Mouse (Mus musculus): Measurements from ENCODE around the gene Pla1a. TPM values are rescaled to one million over a fixed set of nuclear protein-coding genes. Genes with fewer than 3 reads are reported as not detected.

Pla1a gene
- polyA plus RNA-seq, 1 experiment from 2014 or later, result 0.38 TPM

DNA sequence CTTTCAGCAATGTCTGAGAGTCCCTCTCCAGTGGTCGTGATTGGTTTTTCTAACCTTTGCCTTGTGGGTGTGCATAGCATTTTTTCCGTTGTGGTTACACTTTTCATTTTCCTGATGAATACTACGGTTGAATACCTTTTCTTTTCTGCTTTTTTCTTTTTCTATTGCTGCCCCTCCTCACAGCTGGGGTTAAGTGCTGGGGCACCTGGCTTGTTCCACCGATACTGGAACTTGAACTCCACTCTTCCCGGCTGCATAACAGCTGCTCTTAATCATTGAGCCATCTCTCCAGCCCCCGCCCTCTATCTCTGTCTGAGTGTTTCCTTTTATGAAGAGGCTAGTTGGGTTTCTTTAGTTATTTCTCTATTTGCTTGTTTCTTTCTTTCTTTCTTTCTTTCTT, 53.9 kb downstream of the Pla1a start:
- no peak for DNase-seq
- Histone ChIP-seq H3K9me3 (ENCODE audit: control insufficient read depth, low read length) (no peaks in the 10 kb centered on the region), H3K36me3 (ENCODE audit: control insufficient read depth, insufficient read depth, low read length) (no peaks in the 10 kb centered on the region), H3K4me3 (replicated peaks; ENCODE audit: low read depth, low read length) (no peak overlapping the region), H3K4me1 (ENCODE audit: control insufficient read depth, insufficient read depth, low read length) (peaks cover 8% of the 10 kb centered on the region; the same call in 1 of the 2 replicates), H3K9ac (replicated peaks; ENCODE audit: low read length) (no peak overlapping the region), H3K27me3 (ENCODE audit: control insufficient read depth, insufficient read depth, low read length) (no peaks in the 10 kb centered on the region), H3K27ac (replicated peaks; ENCODE audit: low read depth, low read length) (no peak overlapping the region), H3K4me2 (ENCODE audit: low read length) (no peak overlapping the region)
- WGBS, result 77% methylated on average over 6 of the region's 6 CpGs
- no peak for ATAC-seq (ENCODE audit: low FRiP score, low TSS enrichment)

DNA sequence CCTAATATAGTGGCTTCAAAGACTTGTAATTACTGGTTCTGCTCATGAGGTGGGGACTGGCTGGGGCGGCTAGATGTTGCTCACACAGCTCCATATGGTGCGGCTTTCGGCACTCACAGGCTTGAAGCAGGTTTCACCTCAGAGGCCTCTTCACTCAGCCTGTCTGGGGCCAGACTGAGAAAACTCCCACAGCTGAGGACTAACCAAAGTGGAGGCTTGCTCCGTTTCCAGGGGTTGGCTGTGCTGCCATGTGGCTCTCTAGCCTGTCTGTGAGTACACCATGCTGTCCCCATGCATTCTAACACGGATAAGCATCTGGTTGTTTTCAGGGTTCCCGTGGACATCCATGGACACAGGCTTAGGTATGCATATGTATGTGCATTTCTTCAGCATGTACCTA, 54.4 kb downstream of the Pla1a start:
- Histone ChIP-seq H3K9ac (replicated peaks; ENCODE audit: low read length) (no peak overlapping the region), H3K4me1 (ENCODE audit: control insufficient read depth, insufficient read depth, low read length) (peaks cover 8% of the 10 kb centered on the region; the same call in 1 of the 2 replicates), H3K9me3 (ENCODE audit: control insufficient read depth, low read length) (no peaks in the 10 kb centered on the region), H3K4me2 (ENCODE audit: low read length) (no peak overlapping the region), H3K36me3 (ENCODE audit: control insufficient read depth, insufficient read depth, low read length) (no peaks in the 10 kb centered on the region), H3K27ac (replicated peaks; ENCODE audit: low read depth, low read length) (no peak overlapping the region), H3K27me3 (ENCODE audit: control insufficient read depth, insufficient read depth, low read length) (no peaks in the 10 kb centered on the region), H3K4me3 (replicated peaks; ENCODE audit: low read depth, low read length) (no peak overlapping the region)
- no peak for ATAC-seq (ENCODE audit: low FRiP score, low TSS enrichment)
- DNase-seq, result no peak
- WGBS, result 87% methylated on average over 6 of the region's 6 CpGs

DNA sequence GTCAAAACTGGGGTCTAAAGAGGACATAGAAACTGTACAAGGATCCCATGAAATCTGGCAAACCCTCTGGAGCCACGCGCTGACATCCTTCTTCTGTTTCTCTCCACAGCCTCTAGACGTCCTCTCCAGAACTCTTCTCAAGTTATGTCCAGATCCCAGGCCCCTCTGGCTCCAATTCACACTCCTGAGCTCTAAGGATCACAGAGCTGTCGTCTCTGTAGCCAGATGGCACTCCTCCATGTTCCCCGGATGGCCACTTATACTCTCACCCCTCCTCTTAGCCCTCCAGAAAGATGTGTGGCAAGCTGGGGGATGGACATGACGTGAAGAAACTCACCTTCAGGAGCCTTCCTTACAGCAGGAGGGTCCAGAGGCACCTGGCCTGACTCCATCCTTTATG, 55.4 kb downstream of the Pla1a start:
- Histone ChIP-seq H3K27me3 (ENCODE audit: control insufficient read depth, insufficient read depth, low read length) (no peaks in the 10 kb centered on the region), H3K4me3 (replicated peaks; ENCODE audit: low read depth, low read length) (no peak overlapping the region), H3K27ac (replicated peaks; ENCODE audit: low read depth, low read length) (no peak overlapping the region), H3K9ac (replicated peaks; ENCODE audit: low read length) (no peak overlapping the region), H3K4me1 (ENCODE audit: control insufficient read depth, insufficient read depth, low read length) (peaks cover 8% of the 10 kb centered on the region; the same call in 1 of the 2 replicates), H3K9me3 (ENCODE audit: control insufficient read depth, low read length) (no peaks in the 10 kb centered on the region), H3K4me2 (ENCODE audit: low read length) (no peak overlapping the region), H3K36me3 (ENCODE audit: control insufficient read depth, insufficient read depth, low read length) (no peaks in the 10 kb centered on the region)
- no peak for DNase-seq
- no peak for ATAC-seq (ENCODE audit: low FRiP score, low TSS enrichment)
- WGBS, result 84% methylated on average over 6 of the region's 6 CpGs

GRCm38 (mm10) chr16:38376841-38377249, 56.1 kb downstream of the Pla1a start:
- 48% methylated on average over 8 of the region's 8 CpGs for WGBS
- H3K4me3 ChIP-seq (replicated peaks; ENCODE audit: low read depth, low read length), result peak overlapping the region; percentile 19

DNA sequence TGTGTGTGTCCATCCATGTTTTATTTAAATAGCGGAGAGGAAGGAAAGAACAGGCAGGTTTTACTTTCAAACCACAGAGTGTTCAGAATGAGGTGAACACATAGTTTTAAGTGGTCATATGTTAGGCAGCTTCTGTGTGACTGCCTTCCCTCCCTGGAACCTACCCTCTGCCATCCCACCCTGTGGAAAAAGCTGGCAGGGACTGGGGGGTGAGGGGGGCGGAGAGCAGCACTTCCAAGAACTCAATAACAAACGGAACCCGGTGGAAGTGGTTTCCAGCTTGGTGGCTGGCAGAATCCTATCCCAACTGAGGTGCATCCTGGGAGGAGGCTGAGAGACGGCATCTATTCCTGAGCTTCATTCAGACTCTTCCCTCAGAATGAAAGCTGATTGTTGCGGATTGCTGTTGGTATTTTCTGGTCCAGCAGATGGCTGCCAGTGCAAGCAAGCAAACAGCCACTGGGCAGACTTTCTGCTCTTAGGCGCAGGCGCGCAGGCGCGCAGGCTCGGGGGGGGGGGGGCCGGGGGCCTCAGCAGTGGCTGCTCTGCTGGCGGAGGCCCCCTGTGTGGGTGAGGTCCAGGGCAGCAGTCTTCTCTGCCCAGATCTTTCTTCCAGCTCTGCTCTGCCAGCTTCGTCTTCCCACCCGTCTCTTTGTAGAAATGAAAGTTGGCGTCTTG, 56.6 kb downstream of the Pla1a start:
- 30% methylated on average over 16 of the region's 17 CpGs for WGBS
- Histone ChIP-seq H3K4me1 (ENCODE audit: control insufficient read depth, insufficient read depth, low read length) (peaks cover 8% of the 10 kb centered on the region; the same call in 1 of the 2 replicates), H3K4me3 (replicated peaks; ENCODE audit: low read depth, low read length) (peak overlapping the region; percentile 19), H3K27me3 (ENCODE audit: control insufficient read depth, insufficient read depth, low read length) (no peaks in the 10 kb centered on the region), H3K4me2 (ENCODE audit: low read length) (peak overlapping the region; percentile 51), H3K27ac (replicated peaks; ENCODE audit: low read depth, low read length) (peak overlapping the region; percentile 76), H3K9me3 (ENCODE audit: control insufficient read depth, low read length) (no peaks in the 10 kb centered on the region), H3K36me3 (ENCODE audit: control insufficient read depth, insufficient read depth, low read length) (no peaks in the 10 kb centered on the region), H3K9ac (replicated peaks; ENCODE audit: low read length) (peak overlapping the region; percentile 54)
- peak; percentile 83; the same call in 1 of the 2 replicates for ATAC-seq (ENCODE audit: low FRiP score, low TSS enrichment)
- peak; percentile 83 for DNase-seq

More at GRCm38 (mm10) chr16:38376841-38377249, 56.1 kb downstream of the Pla1a start:
- H3K36me3 ChIP-seq (ENCODE audit: control insufficient read depth, insufficient read depth, low read length), result no peaks in the 10 kb centered on the region
- H3K4me2 ChIP-seq (ENCODE audit: low read length), result peak overlapping the region; percentile 51
- H3K9ac ChIP-seq (replicated peaks; ENCODE audit: low read length), result peak overlapping the region; percentile 54; the same call in 1 of the 2 replicates
- ATAC-seq (ENCODE audit: low FRiP score, low TSS enrichment), result peak; percentile 38; the same call in 1 of the 2 replicates
- H3K9me3 ChIP-seq (ENCODE audit: control insufficient read depth, low read length), result no peaks in the 10 kb centered on the region
- no peak for DNase-seq
- no peaks in the 10 kb centered on the region for H3K27me3 ChIP-seq (ENCODE audit: control insufficient read depth, insufficient read depth, low read length)
- peaks cover 8% of the 10 kb centered on the region; the same call in 1 of the 2 replicates for H3K4me1 ChIP-seq (ENCODE audit: control insufficient read depth, insufficient read depth, low read length)
- peak overlapping the region; percentile 76 for H3K27ac ChIP-seq (replicated peaks; ENCODE audit: low read depth, low read length)

DNA sequence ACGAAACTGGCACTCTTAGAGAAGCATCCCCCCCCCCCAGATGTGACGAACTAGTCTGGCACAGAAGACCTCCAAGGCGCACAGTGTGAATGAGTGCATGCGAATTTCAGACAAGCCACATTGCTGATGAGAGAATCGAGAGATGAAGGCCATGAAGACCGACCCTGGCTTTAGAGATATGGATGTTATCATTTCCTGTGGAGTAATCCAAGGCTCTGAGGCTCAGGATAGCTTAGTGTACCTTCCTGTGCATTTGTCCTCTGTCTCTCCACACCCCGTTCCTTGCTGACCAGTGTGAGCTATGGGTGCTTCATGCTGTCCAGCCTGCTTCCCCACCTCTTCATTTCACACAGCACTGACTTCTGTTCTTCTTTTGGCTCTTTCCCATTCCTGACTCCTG, 57.8 kb downstream of the Pla1a start:
- no peak overlapping the region for H3K9ac ChIP-seq (replicated peaks; ENCODE audit: low read length)
- no peak overlapping the region for H3K4me2 ChIP-seq (ENCODE audit: low read length)
- H3K27ac ChIP-seq (replicated peaks; ENCODE audit: low read depth, low read length), result no peak overlapping the region
- whole genome bisulfite sequencing, result 85% methylated on average over 7 of the region's 7 CpGs
- H3K9me3 ChIP-seq (ENCODE audit: control insufficient read depth, low read length), result no peaks in the 10 kb centered on the region
- ATAC-seq (ENCODE audit: low FRiP score, low TSS enrichment), result no peak
- H3K4me3 ChIP-seq (replicated peaks; ENCODE audit: low read depth, low read length), result no peak overlapping the region
- H3K4me1 ChIP-seq (ENCODE audit: control insufficient read depth, insufficient read depth, low read length), result peaks cover 8% of the 10 kb centered on the region; the same call in 1 of the 2 replicates
- DNase-seq, result no peak
- H3K27me3 ChIP-seq (ENCODE audit: control insufficient read depth, insufficient read depth, low read length), result no peaks in the 10 kb centered on the region
- no peaks in the 10 kb centered on the region for H3K36me3 ChIP-seq (ENCODE audit: control insufficient read depth, insufficient read depth, low read length)

DNA sequence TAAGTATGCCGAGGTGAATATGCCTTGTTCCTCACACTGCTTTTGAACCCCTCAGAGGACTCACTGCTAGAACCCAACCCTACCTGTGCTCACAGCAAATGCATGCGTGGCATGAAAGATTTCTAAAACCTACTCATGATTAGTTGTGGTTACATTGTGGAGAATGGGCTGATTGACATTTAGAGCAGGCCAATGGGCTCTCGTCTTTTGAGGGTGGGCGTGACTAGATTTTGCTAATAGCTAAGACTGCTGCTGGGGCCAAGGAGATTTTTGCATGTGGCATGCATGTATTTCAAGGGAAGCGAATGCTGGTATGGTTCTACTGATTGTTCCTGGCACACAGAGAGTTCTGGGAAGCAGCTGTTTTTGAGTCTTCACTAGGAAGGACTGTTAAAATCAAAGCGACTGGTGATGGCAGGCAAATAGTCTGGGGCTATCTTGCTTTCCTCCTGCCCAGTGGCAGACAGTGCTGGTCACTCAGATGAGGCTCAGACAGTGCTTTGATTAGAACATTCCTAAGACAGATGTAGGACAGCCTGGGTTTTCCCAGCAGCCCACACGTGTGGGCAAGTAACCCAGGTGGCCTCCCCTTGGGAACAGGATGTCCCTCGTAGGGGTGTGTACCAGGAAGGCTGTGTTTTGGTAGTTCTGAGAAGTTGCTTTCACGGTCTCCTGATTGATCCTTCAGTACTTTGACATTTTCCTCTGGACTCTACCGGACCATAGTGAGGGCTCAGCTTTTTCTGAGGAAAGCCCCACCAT, 58.4 kb downstream of the Pla1a start:
- H3K27ac ChIP-seq (replicated peaks; ENCODE audit: low read depth, low read length), result no peak overlapping the region
- H3K27me3 ChIP-seq (ENCODE audit: control insufficient read depth, insufficient read depth, low read length), result no peaks in the 10 kb centered on the region
- 84% methylated on average over 10 of the region's 10 CpGs for WGBS
- no peak overlapping the region for H3K9ac ChIP-seq (replicated peaks; ENCODE audit: low read length)
- DNase-seq, result peak; percentile 20
- ATAC-seq (ENCODE audit: low FRiP score, low TSS enrichment), result no peak
- no peaks in the 10 kb centered on the region for H3K9me3 ChIP-seq (ENCODE audit: control insufficient read depth, low read length)
- H3K36me3 ChIP-seq (ENCODE audit: control insufficient read depth, insufficient read depth, low read length), result no peaks in the 10 kb centered on the region
- no peak overlapping the region for H3K4me3 ChIP-seq (replicated peaks; ENCODE audit: low read depth, low read length)
- H3K4me1 ChIP-seq (ENCODE audit: control insufficient read depth, insufficient read depth, low read length), result peaks cover 8% of the 10 kb centered on the region; the same call in 1 of the 2 replicates
- no peak overlapping the region for H3K4me2 ChIP-seq (ENCODE audit: low read length)

DNA sequence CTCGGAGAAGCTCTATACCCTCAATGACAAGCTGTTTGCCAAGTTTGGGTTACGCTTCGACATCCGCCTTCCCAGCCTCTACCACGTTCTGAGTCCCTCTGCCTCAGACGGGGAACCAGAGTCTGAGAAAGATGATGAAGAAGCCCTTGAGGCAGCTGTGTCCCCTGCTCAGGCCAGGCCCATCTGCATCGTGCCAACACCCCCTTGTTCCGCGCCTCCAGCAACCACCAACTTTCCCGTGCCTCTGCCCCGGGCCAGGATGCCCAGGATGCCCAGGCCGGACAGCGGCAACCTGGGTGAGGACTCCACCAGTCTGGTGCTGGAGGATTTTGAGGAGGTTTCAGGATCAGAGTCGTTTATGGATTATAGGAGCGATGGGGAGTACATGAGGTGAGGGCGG, 59.0 kb downstream of the Pla1a start:
- WGBS, result 87% methylated on average over 16 of the region's 16 CpGs
- no peak for ATAC-seq (ENCODE audit: low FRiP score, low TSS enrichment)
- no peaks in the 10 kb centered on the region for H3K9me3 ChIP-seq (ENCODE audit: control insufficient read depth, low read length)

More for the DNA sequence above, 59.0 kb downstream of the Pla1a start:
- no peaks in the 10 kb centered on the region for H3K36me3 ChIP-seq (ENCODE audit: control insufficient read depth, insufficient read depth, low read length)
- H3K4me2 ChIP-seq (ENCODE audit: low read length), result no peak overlapping the region
- peaks cover 8% of the 10 kb centered on the region; the same call in 1 of the 2 replicates for H3K4me1 ChIP-seq (ENCODE audit: control insufficient read depth, insufficient read depth, low read length)
- no peak overlapping the region for H3K27ac ChIP-seq (replicated peaks; ENCODE audit: low read depth, low read length)
- no peak overlapping the region for H3K9ac ChIP-seq (replicated peaks; ENCODE audit: low read length)
- H3K4me3 ChIP-seq (replicated peaks; ENCODE audit: low read depth, low read length), result no peak overlapping the region
- no peaks in the 10 kb centered on the region for H3K27me3 ChIP-seq (ENCODE audit: control insufficient read depth, insufficient read depth, low read length)
- DNase-seq, result no peak

All from midbrain, embryonic 14.5 days (tissue).